Mouse (Mus musculus): Measurements from ENCODE around the gene Ccdc152. TPM values are rescaled to one million over a fixed set of nuclear protein-coding genes. Genes with fewer than 3 reads are reported as not detected.

Ccdc152 gene
- polyA plus RNA-seq, 1 experiment from 2014 or later, result 5.9 TPM

- no peak overlapping the region for H3K9ac ChIP-seq (replicated peaks)
- ATAC-seq (no peak), DNase-seq (no peak)
- 75% methylated on average over 3 of the region's 3 CpGs for WGBS (ENCODE audit: insufficient replicate concordance)
- no peaks in the 10 kb centered on the region for H3K4me1 ChIP-seq (ENCODE audit: insufficient read depth)
- H3K9me3 ChIP-seq (ENCODE audit: low read length), result no peaks in the 10 kb centered on the region
- no peaks in the 10 kb centered on the region for H3K27me3 ChIP-seq (ENCODE audit: insufficient read depth, low read length)
- no peak overlapping the region for H3K4me2 ChIP-seq (ENCODE audit: low read depth, low read length)
- no peak overlapping the region for H3K4me3 ChIP-seq (ENCODE audit: low read depth, low read length)
- H3K36me3 ChIP-seq (replicated peaks; ENCODE audit: insufficient read depth, low read length), result no peaks in the 10 kb centered on the region
- TF ChIP-seq CTCF (IDR thresholded peaks at IDR 0.05; ENCODE audit: low read depth), result no peak
- H3K27ac ChIP-seq (ENCODE audit: low read depth), result no peak overlapping the region
These were observed 6.5 kb upstream of the Ccdc152 start for GRCm38 (mm10) chr15:3309856-3310255.

GRCm38 (mm10) chr15:3300361-3301100 lies 2.8 kb downstream of the Ccdc152 start:
- ATAC-seq (no peak), DNase-seq (no peak)
- WGBS (ENCODE audit: insufficient replicate concordance), result 74% methylated on average over 4 of the region's 4 CpGs
- no peak overlapping the region for H3K4me3 ChIP-seq (ENCODE audit: low read depth, low read length)
- no peak overlapping the region for H3K27ac ChIP-seq (ENCODE audit: low read depth)
- H3K36me3 ChIP-seq (replicated peaks; ENCODE audit: insufficient read depth, low read length), result no peaks in the 10 kb centered on the region
- H3K9me3 ChIP-seq (ENCODE audit: low read length), result no peaks in the 10 kb centered on the region
- H3K4me2 ChIP-seq (ENCODE audit: low read depth, low read length), result no peak overlapping the region
- H3K4me1 ChIP-seq (ENCODE audit: insufficient read depth), result no peaks in the 10 kb centered on the region
- no peak overlapping the region for H3K9ac ChIP-seq (replicated peaks)
- no peak for TF ChIP-seq EP300 (IDR thresholded peaks at IDR 0.05; ENCODE audit: low read depth)
- no peak for TF ChIP-seq CTCF (IDR thresholded peaks at IDR 0.05; ENCODE audit: low read depth)
- H3K27me3 ChIP-seq (ENCODE audit: insufficient read depth, low read length), result no peaks in the 10 kb centered on the region

GRCm38 (mm10) chr15:3297615-3298014 lies 5.7 kb downstream of the Ccdc152 start:
- no peak for DNase-seq
- WGBS (ENCODE audit: insufficient replicate concordance), result 70% methylated on average over 8 of the region's 8 CpGs
- H3K27me3 ChIP-seq (ENCODE audit: insufficient read depth, low read length), result no peaks in the 10 kb centered on the region
- H3K27ac ChIP-seq (ENCODE audit: low read depth), result no peak overlapping the region
- no peaks in the 10 kb centered on the region for H3K36me3 ChIP-seq (replicated peaks; ENCODE audit: insufficient read depth, low read length)
- no peak overlapping the region for H3K9ac ChIP-seq (replicated peaks)
- TF ChIP-seq CTCF (IDR thresholded peaks at IDR 0.05; ENCODE audit: low read depth) (no peak), EP300 (IDR thresholded peaks at IDR 0.05; ENCODE audit: low read depth) (no peak)
- H3K4me1 ChIP-seq (ENCODE audit: insufficient read depth), result no peaks in the 10 kb centered on the region
- no peak overlapping the region for H3K4me2 ChIP-seq (ENCODE audit: low read depth, low read length)
- no peaks in the 10 kb centered on the region for H3K9me3 ChIP-seq (ENCODE audit: low read length)
- H3K4me3 ChIP-seq (ENCODE audit: low read depth, low read length), result no peak overlapping the region
- no peak for ATAC-seq

GRCm38 (mm10) chr15:3295986-3296385 lies 7.3 kb downstream of the Ccdc152 start:
- Histone ChIP-seq H3K4me1 (ENCODE audit: insufficient read depth) (no peaks in the 10 kb centered on the region), H3K27me3 (ENCODE audit: insufficient read depth, low read length) (no peaks in the 10 kb centered on the region), H3K27ac (ENCODE audit: low read depth) (no peak overlapping the region), H3K4me2 (ENCODE audit: low read depth, low read length) (no peak overlapping the region), H3K9me3 (ENCODE audit: low read length) (no peaks in the 10 kb centered on the region), H3K9ac (replicated peaks) (no peak overlapping the region), H3K36me3 (replicated peaks; ENCODE audit: insufficient read depth, low read length) (no peaks in the 10 kb centered on the region), H3K4me3 (ENCODE audit: low read depth, low read length) (no peak overlapping the region)
- ATAC-seq (no peak), DNase-seq (no peak)
- 65% methylated on average over 1 of the region's 1 CpGs for WGBS (ENCODE audit: insufficient replicate concordance)
- no peak for TF ChIP-seq EP300 (IDR thresholded peaks at IDR 0.05; ENCODE audit: low read depth)
- peak; percentile 12; the same call in 1 of the 2 replicates for TF ChIP-seq CTCF (IDR thresholded peaks at IDR 0.05; ENCODE audit: low read depth)

- Histone ChIP-seq H3K9ac (replicated peaks) (no peak overlapping the region), H3K4me3 (ENCODE audit: low read depth, low read length) (no peak overlapping the region), H3K9me3 (ENCODE audit: low read length) (no peaks in the 10 kb centered on the region), H3K27ac (ENCODE audit: low read depth) (no peak overlapping the region), H3K4me2 (ENCODE audit: low read depth, low read length) (no peak overlapping the region), H3K4me1 (ENCODE audit: insufficient read depth) (no peaks in the 10 kb centered on the region), H3K27me3 (ENCODE audit: insufficient read depth, low read length) (no peaks in the 10 kb centered on the region), H3K36me3 (replicated peaks; ENCODE audit: insufficient read depth, low read length) (no peaks in the 10 kb centered on the region)
- WGBS (ENCODE audit: insufficient replicate concordance), result 28% methylated on average over 1 of the region's 1 CpGs
- no peak for ATAC-seq
- no peak for DNase-seq
- no peak for TF ChIP-seq EP300 (IDR thresholded peaks at IDR 0.05; ENCODE audit: low read depth)
- TF ChIP-seq CTCF (IDR thresholded peaks at IDR 0.05; ENCODE audit: low read depth), result no peak
These were observed 9.8 kb downstream of the Ccdc152 start for GRCm38 (mm10) chr15:3293477-3293876.

GRCm38 (mm10) chr15:3290435-3290834 lies 12.9 kb downstream of the Ccdc152 start:
- Histone ChIP-seq H3K36me3 (replicated peaks; ENCODE audit: insufficient read depth, low read length) (no peaks in the 10 kb centered on the region), H3K27ac (ENCODE audit: low read depth) (no peak overlapping the region), H3K4me3 (ENCODE audit: low read depth, low read length) (no peak overlapping the region), H3K9ac (replicated peaks) (no peak overlapping the region), H3K9me3 (ENCODE audit: low read length) (no peaks in the 10 kb centered on the region), H3K27me3 (ENCODE audit: insufficient read depth, low read length) (no peaks in the 10 kb centered on the region), H3K4me1 (ENCODE audit: insufficient read depth) (no peaks in the 10 kb centered on the region), H3K4me2 (ENCODE audit: low read depth, low read length) (no peak overlapping the region)
- WGBS (ENCODE audit: insufficient replicate concordance), result 76% methylated on average over 3 of the region's 3 CpGs
- TF ChIP-seq EP300 (IDR thresholded peaks at IDR 0.05; ENCODE audit: low read depth) (no peak), CTCF (IDR thresholded peaks at IDR 0.05; ENCODE audit: low read depth) (no peak)
- no peak for ATAC-seq
- DNase-seq, result no peak

Data from liver, postnatal 0 days (tissue).